ENCODE assay signal across 24 mouse cellular contexts in the genomic region with DNA sequence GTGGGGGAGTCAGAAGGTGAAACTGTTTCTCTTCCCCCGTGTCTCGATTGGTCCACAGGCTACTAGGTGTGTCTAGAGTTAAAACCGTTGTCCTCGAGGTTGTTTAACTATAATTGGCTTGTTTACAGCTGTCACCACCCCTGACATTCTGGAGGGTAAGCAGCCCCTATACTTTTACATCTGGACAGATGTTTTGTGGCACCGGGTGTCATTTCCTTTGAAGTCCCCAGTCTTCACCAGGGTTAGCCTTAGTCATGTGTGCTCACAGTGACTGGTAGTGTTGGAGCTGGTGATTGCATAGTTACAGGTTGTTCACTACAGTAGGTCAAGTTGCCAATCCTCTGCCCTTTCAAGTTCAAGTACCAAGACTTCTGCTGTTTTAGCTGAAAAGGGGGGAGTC.
A peak's percentile ranks its signal among the peaks of the same experiment; 100 is the strongest.
DNase-seq lines count a peak whose midpoint lies in the region; ATAC-seq and TF ChIP-seq lines count a peak whose summit lies in the region.
"Had no signal": no experiment of that assay in that cellular context is flagged by ENCODE, and none has a peak within 500 bp of the region (broad histone marks: within the 10 kb centered on the region; RNA-seq: fewer than 3 reads in every experiment).

No protein-coding gene starts in this region.

- no peaks in the 10 kb centered on the region for H3K9me3 ChIP-seq in CH12.LX (replicated peaks; ENCODE audit: low read length)
- H3K9me3 ChIP-seq: forebrain, embryonic 10.5 days; forebrain, embryonic 13.5 days; heart, embryonic 13.5 days; hindbrain, embryonic 12.5 days; hindbrain, embryonic 15.5 days; intestine, embryonic 15.5 days had no signal

- H3K9ac ChIP-seq in CH12.LX (ENCODE audit: insufficient read depth, low read depth), result no peak overlapping the region
- no peak overlapping the region for H3K9ac ChIP-seq in heart, adult 2 months (ENCODE audit: low read depth, low read length)
- H3K9ac ChIP-seq: forebrain, embryonic 13.5 days; heart, embryonic 13.5 days; hindbrain, embryonic 12.5 days; hindbrain, embryonic 15.5 days; intestine, embryonic 15.5 days had no signal

- no peak for TF ChIP-seq RAD21 in CH12.LX (IDR thresholded peaks at IDR 0.05; ENCODE audit: low read depth, low read length)

- TF ChIP-seq CTCF in CH12.LX (conservative IDR thresholded peaks at IDR 0.05 in 1 of 2, IDR thresholded peaks at IDR 0.05 in 1 of 2; ENCODE audit: low read depth in 2 of 2, low read length in 2 of 2), result no peak
- TF ChIP-seq CTCF in heart, adult 2 months (IDR thresholded peaks at IDR 0.05), result no peak

- no peak for TF ChIP-seq POLR2A in CH12.LX (IDR thresholded peaks at IDR 0.05; ENCODE audit: low read depth, low read length)
- TF ChIP-seq POLR2A in heart, adult 2 months (IDR thresholded peaks at IDR 0.05; ENCODE audit: insufficient read depth, low read depth, low read length), result no peak

- no peak for TF ChIP-seq EP300 in CH12.LX (IDR thresholded peaks at IDR 0.05; ENCODE audit: low read length)
- no peak for TF ChIP-seq EP300 in heart, adult 2 months (IDR thresholded peaks at IDR 0.05; ENCODE audit: insufficient read depth, low read depth, low read length)

- no peaks in the 10 kb centered on the region for H3K79me2 ChIP-seq in CH12.LX (replicated peaks; ENCODE audit: control insufficient read depth, extremely low read depth, insufficient read depth, poor library complexity, severe bottlenecking)
- no peaks in the 10 kb centered on the region for H3K79me2 ChIP-seq in heart, adult 2 months (replicated peaks; ENCODE audit: control insufficient read depth, insufficient read depth, low read length)

- no peak overlapping the region for H3K27ac ChIP-seq in CH12.LX (ENCODE audit: insufficient read depth, low read depth)
- no peak overlapping the region for H3K27ac ChIP-seq in heart, adult 2 months
- H3K27ac ChIP-seq: forebrain, embryonic 10.5 days; forebrain, embryonic 13.5 days; heart, embryonic 13.5 days; hindbrain, embryonic 12.5 days; hindbrain, embryonic 15.5 days; intestine, embryonic 15.5 days had no signal

- dilution Hi-C loops in CH12.LX (cut with MboI; ENCODE audit: extremely low pct_ligation_motif_present, extremely low pct_unique_long_range_greater_than_20kb, low sequenced_read_pairs), result no loop called here

- no peaks in the 10 kb centered on the region for H3K36me3 ChIP-seq in CH12.LX (replicated peaks in 1 of 2; ENCODE audit: control insufficient read depth in 1 of 2, insufficient read depth in 1 of 2, low read length in 1 of 2)
- H3K36me3 ChIP-seq in heart, adult 2 months (ENCODE audit: control insufficient read depth, insufficient read depth, low read length), result no peaks in the 10 kb centered on the region
- H3K36me3 ChIP-seq: forebrain, embryonic 10.5 days; G1E; heart, embryonic 13.5 days; hindbrain, embryonic 12.5 days; hindbrain, embryonic 15.5 days; intestine, embryonic 15.5 days had no signal

- 68% methylated on average over 5 of the region's 5 CpGs for WGBS in heart, adult 2 months

- in situ Hi-C loops in CH12.LX (cut with MboI; ENCODE audit: low pct_ligation_motif_present, low pct_unique_long_range_greater_than_20kb, low sequenced_read_pairs), result no loop called here

- peaks cover 12 to 53% of the 10 kb centered on the region in 2 experiments for H3K4me1 ChIP-seq in CH12.LX (ENCODE audit: control insufficient read depth in 1 of 2, insufficient read depth in 2 of 2)
- H3K4me1 ChIP-seq in heart, adult 2 months (ENCODE audit: control insufficient read depth, insufficient read depth, low read length), result peaks cover 10% of the 10 kb centered on the region
- H3K4me1 ChIP-seq: forebrain, embryonic 13.5 days had no signal

- no peaks in the 10 kb centered on the region for H3K27me3 ChIP-seq in CH12.LX (replicated peaks)
- H3K27me3 ChIP-seq in heart, adult 2 months (ENCODE audit: control insufficient read depth, insufficient read depth, low read length), result no peaks in the 10 kb centered on the region
- H3K27me3 ChIP-seq: forebrain, embryonic 13.5 days; heart, embryonic 13.5 days; hindbrain, embryonic 15.5 days; intestine, embryonic 15.5 days; Patski had no signal

- DNase-seq in CD4-positive helper T cell, adult 2 months (ENCODE audit: low read depth, low spot score), result peak; percentile 49
- DNase-seq in CH12.LX (ENCODE audit: extremely low read depth), result no peak
- DNase-seq in induced T-regulatory cell, adult 2 months (ENCODE audit: low read depth), result peak; percentile 86
- no peak for DNase-seq in heart, adult 2 months
- DNase-seq in urinary bladder, adult 2 months (ENCODE audit: low spot score), result no peak
- DNase-seq: adrenal gland, adult 8-10 months; adrenal gland, postnatal 25 days; cerebellum, postnatal 14 days; gastrocnemius, postnatal 10 days; gastrocnemius, postnatal 36 days; heart, adult 11 months; heart, postnatal 14 days; heart, postnatal 4 days; kidney, adult 11 months had no signal

- intact Hi-C loops in heart, adult 2 months (cut with DNase I), result loop anchor here (5.0 kb wide), 1 partner anchor 56 kb away; no protein-coding TSS in a partner anchor

- ATAC-seq in megakaryocyte progenitor cell, adult 5-6 weeks (replicated peaks; ENCODE audit: poor library complexity), result no peak
- ATAC-seq: forebrain, embryonic 13.5 days; forebrain, embryonic 16.5 days; intestine, embryonic 15.5 days; Patski had no signal

- 0 out of 2 replicates have a peak overlapping the region, but pooled peaks have one; percentile 18 for H3K4me2 ChIP-seq in CH12.LX (ENCODE audit: insufficient read depth, low read depth, poor library complexity, severe bottlenecking)
- H3K4me2 ChIP-seq: forebrain, embryonic 13.5 days; heart, embryonic 13.5 days; hindbrain, embryonic 12.5 days; hindbrain, embryonic 15.5 days; intestine, embryonic 15.5 days had no signal

- H3K4me3 ChIP-seq in CH12.LX (replicated peaks in 1 of 3; ENCODE audit: low read depth in 2 of 3, low read length in 2 of 3, poor library complexity in 1 of 3), result no peak overlapping the region
- H3K4me3 ChIP-seq in heart, adult 2 months, result no peak overlapping the region
- H3K4me3 ChIP-seq: forebrain, embryonic 10.5 days; forebrain, embryonic 13.5 days; heart, embryonic 13.5 days; hindbrain, embryonic 12.5 days; hindbrain, embryonic 15.5 days; intestine, embryonic 15.5 days had no signal

TF ChIP-seq in CH12.LX, 34 proteins besides CTCF, POLR2A, EP300 and RAD21:
- TF ChIP-seq MXI1 (IDR thresholded peaks at IDR 0.05; ENCODE audit: low read depth, low read length) (no peak), ZMIZ1 (IDR thresholded peaks at IDR 0.05; ENCODE audit: low read depth, low read length) (no peak), USF1 (IDR thresholded peaks at IDR 0.05; ENCODE audit: low read depth, low read length) (no peak), HCFC1 (IDR thresholded peaks at IDR 0.05; ENCODE audit: low read depth, low read length) (no peak), JUND (conservative IDR thresholded peaks at IDR 0.05; ENCODE audit: low read depth, low read length) (no peak), POLR2AphosphoS2 (IDR thresholded peaks at IDR 0.05; ENCODE audit: low read depth, low read length) (no peak), ELF1 (IDR thresholded peaks at IDR 0.05; ENCODE audit: low read depth, low read length) (no peak), MYC (IDR thresholded peaks at IDR 0.05; ENCODE audit: low read depth, low read length) (no peak), IRF4 (IDR thresholded peaks at IDR 0.05; ENCODE audit: low read depth, low read length) (no peak), NELFE (IDR thresholded peaks at IDR 0.05; ENCODE audit: low read depth, low read length) (no peak), RCOR1 (conservative IDR thresholded peaks at IDR 0.05; ENCODE audit: low read depth, low read length) (no peak)

Comparison
In these comparisons a context has a peak if more than half of its experiments do, and no peak if none do; other contexts are left out.
1. DNase-seq: peak in CD4-positive helper T cell, adult 2 months (single experiment) and induced T-regulatory cell, adult 2 months (single experiment); none in CH12.LX (single experiment), heart, adult 2 months (0 of 2) and urinary bladder, adult 2 months (single experiment).